Mouse (Mus musculus) heart, embryonic 11.5 days (tissue): ENCODE measurements around the gene Gpr39. TPM values are rescaled to one million over a fixed set of nuclear protein-coding genes. Genes with fewer than 3 reads are reported as not detected.

Experiments
- ATAC-seq: fragments of 200-750 bp; cut with Nextera tagmentation; replicated peaks from 2 replicates; pipeline ENCODE4 v1.8.0; 2017; ENCODE audit warnings: moderate library complexity; ENCODE audit not compliant: insufficient number of reproducible peaks, low FRiP score, low TSS enrichment
- H3K27ac ChIP-seq: fragments of 300-500 bp; sonication (generic); 2 replicates; pipeline ENCODE4 v1.5.1; 2014; ENCODE audit warnings: mild to moderate bottlenecking, low read depth, low read length
- H3K27me3 ChIP-seq: fragments of 300-500 bp; sonication (generic); 2 replicates; pipeline ENCODE4 v1.6.1; 2014; ENCODE audit warnings: mild to moderate bottlenecking, low read length, mixed read lengths; ENCODE audit not compliant: control insufficient read depth, insufficient read depth
- H3K36me3 ChIP-seq: fragments of 300-500 bp; sonication (generic); 2 replicates; pipeline ENCODE4 v1.6.1; 2014; ENCODE audit warnings: mild to moderate bottlenecking, low read length, moderate library complexity, mixed read lengths; ENCODE audit not compliant: control insufficient read depth, insufficient read depth
- H3K4me1 ChIP-seq: fragments of 300-500 bp; sonication (generic); 2 replicates; pipeline ENCODE4 v1.6.1; 2014; ENCODE audit warnings: low read length; ENCODE audit not compliant: control insufficient read depth, insufficient read depth
- H3K4me2 ChIP-seq: fragments of 300-500 bp; sonication (generic); 2 replicates; pipeline ENCODE4 v1.6.1; 2014; ENCODE audit warnings: mild to moderate bottlenecking, moderate library complexity
- H3K4me3 ChIP-seq: fragments of 300-500 bp; sonication (generic); 2 replicates; pipeline ENCODE4 v1.5.1; 2014; ENCODE audit warnings: low read depth, low read length
- H3K9ac ChIP-seq: fragments of 300-500 bp; sonication (generic); 2 replicates; pipeline ENCODE4 v1.6.1; 2014; ENCODE audit warnings: mild to moderate bottlenecking, low read depth, low read length, moderate library complexity
- H3K9me3 ChIP-seq: fragments of 300-500 bp; sonication (generic); replicated peaks from 2 replicates; pipeline ENCODE4 v1.6.1; 2016; ENCODE audit warnings: low read length; ENCODE audit not compliant: control insufficient read depth
- WGBS: fragments of 180-500 bp; shearing (Covaris S2); extraction: QIAGEN DNeasy Blood & Tissue Kit; methylation state at CpG from one replicate; pipeline ENCODE4 v1.1.7; 2014; ENCODE audit not compliant: insufficient replicate concordance; 5-methylcytosine and 5-hydroxymethylcytosine counted together
- polyA plus RNA-seq: library from polyadenylated mRNA; unstranded; fragments of >200 nt; fragmentation: Nextera tagmentation; extraction: Ambion mirVana; gene quantifications from 2 replicates; pipeline ENCODE4 v1.2.1, GENCODE M21; 2014

Gpr39 gene
- polyA plus RNA-seq, 1 experiment from 2014 or later, result 3.5 TPM

DNA sequence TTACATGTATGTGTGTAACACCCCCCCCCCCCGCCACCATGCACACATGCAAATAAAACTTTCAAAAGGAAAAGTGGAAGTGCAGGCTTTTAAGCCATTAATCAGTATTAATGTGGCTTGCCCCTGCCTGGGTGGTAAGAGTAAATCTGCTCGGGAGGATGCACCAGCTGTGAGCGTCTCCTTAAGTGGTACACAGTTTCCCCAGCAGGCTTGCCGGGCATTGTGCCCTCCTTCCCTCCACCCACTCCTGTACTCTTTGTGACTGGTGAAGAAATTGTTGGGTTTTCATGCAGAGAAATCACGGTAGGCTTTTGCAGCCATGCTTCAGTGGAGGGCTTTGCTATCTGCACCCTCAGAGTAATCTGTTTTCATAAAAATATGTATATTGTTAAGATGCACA lies 181.8 kb downstream of the Gpr39 start:
- Histone ChIP-seq H3K4me1 (no peaks in the 10 kb centered on the region), H3K9ac (no peak overlapping the region), H3K27me3 (no peaks in the 10 kb centered on the region), H3K36me3 (no peaks in the 10 kb centered on the region), H3K27ac (no peak overlapping the region), H3K4me2 (no peak overlapping the region), H3K4me3 (no peak overlapping the region), H3K9me3 (no peaks in the 10 kb centered on the region)
- WGBS, result 75% methylated on average over 5 of the region's 5 CpGs
- ATAC-seq, result no peak

DNA sequence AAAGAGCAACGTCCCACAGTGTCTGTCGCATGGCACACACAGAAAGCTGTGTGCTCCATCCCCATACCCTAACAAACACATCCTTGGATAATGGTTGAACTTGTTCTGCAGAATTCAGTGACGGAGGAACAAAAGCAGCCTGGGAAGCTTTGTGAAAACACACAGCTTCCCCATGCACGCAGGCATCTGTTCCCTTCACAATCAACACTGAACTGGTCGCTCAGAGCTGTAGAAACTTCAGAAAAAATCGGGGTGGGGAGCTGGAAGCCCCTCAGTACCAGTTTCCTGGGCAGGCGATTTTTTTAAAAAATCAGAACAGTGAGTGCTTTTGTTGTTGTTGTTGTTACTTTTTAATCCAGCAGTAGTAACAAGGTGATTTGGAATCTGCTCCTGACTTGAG lies 193.3 kb downstream of the Gpr39 start:
- Histone ChIP-seq H3K27me3 (no peaks in the 10 kb centered on the region), H3K9me3 (no peaks in the 10 kb centered on the region), H3K9ac (no peak overlapping the region), H3K4me3 (no peak overlapping the region), H3K27ac (no peak overlapping the region), H3K4me2 (no peak overlapping the region), H3K4me1 (no peaks in the 10 kb centered on the region), H3K36me3 (no peaks in the 10 kb centered on the region)
- no peak for ATAC-seq
- WGBS, result 44% methylated on average over 7 of the region's 7 CpGs

DNA sequence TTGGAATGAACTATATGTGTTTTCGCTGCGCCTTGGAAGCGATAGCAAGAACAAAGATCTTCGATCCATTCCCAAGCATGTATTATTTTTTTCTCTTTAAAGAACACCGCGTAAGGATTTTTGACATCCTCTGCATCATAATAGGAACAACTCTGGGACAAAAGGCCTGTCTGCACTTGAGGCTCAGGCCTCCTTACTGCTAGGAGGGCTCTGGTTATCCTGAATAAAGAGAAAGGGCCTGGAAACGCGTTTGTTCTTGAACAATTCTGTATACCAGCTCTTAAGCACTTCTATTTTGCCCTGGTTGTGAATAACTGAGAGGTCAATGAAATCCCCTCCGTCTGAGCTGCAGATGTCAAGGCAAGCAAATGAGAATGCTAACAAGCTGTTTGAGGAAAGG lies 216.4 kb downstream of the Gpr39 start:
- Histone ChIP-seq H3K9me3 (no peaks in the 10 kb centered on the region), H3K9ac (no peak overlapping the region), H3K4me2 (no peak overlapping the region), H3K4me3 (no peak overlapping the region), H3K36me3 (no peaks in the 10 kb centered on the region), H3K27ac (no peak overlapping the region), H3K27me3 (no peaks in the 10 kb centered on the region), H3K4me1 (no peaks in the 10 kb centered on the region)
- WGBS, result 84% methylated on average over 9 of the region's 9 CpGs
- ATAC-seq, result no peak

DNA sequence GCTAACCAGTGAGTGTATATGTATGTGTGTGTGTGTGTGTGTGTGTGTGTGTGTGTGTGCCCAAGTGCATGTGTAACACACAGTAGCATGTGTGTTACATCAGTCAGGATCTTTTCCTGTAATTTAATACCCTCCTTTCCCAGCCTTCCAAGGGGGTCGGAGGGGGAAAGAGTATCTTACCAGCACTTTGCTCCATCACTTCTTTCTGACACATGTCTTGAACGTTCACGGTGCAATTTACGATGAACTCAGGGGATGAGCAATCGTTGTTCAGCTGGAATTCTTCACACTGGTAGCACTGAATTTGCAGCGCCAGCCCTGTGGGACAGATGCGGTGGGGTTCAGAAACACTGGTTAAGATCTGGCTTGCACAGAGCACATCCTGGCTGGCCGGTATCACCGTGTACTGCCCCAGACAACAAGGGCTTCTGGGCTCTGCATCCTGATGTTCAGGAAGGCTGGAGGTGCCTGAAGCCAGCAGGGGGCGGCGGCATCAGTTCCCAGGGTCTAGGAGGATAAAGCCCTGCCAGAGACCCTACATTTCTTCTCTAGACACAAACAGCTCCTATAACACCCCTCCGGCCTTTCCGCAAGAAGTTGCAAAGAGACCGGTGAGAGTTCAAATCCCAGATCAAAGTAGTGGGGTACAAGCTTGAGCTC lies 233.5 kb downstream of the Gpr39 start:
- Histone ChIP-seq H3K9me3 (no peaks in the 10 kb centered on the region), H3K9ac (no peak overlapping the region), H3K4me1 (peaks cover 17% of the 10 kb centered on the region), H3K4me3 (peak overlapping the region; percentile 53; the same call in 1 of the 2 replicates), H3K36me3 (no peaks in the 10 kb centered on the region), H3K27me3 (peaks cover 31% of the 10 kb centered on the region), H3K4me2 (peak overlapping the region; percentile 96), H3K27ac (no peak overlapping the region)
- ATAC-seq, result no peak; the same call in 1 of the 2 replicates
- 11% methylated on average over 14 of the region's 14 CpGs for WGBS

DNA sequence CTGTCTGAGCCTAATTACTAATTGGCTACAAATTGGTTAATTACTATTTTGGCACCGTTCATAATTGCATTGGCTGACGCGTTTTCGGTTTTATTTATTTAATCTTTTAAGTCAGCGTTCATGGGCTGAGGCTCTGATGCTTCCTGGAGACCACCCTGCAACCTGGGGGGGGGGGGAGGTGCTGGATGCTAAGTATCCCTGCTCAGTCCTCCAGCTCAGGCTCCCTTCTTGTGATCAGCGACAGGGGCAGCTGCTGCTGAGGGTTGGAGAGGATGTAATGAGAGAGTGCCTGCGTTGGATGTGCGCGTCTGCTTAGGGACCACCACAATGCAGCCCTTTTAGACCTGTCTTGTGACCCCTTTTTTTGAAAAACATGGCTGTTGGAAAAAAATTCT lies 234.1 kb downstream of the Gpr39 start:
- H3K27me3 ChIP-seq, result peaks cover 34% of the 10 kb centered on the region
- H3K27ac ChIP-seq, result no peak overlapping the region
- peak overlapping the region; percentile 96 for H3K4me2 ChIP-seq
- no peaks in the 10 kb centered on the region for H3K36me3 ChIP-seq
- no peaks in the 10 kb centered on the region for H3K9me3 ChIP-seq
- peaks cover 17% of the 10 kb centered on the region for H3K4me1 ChIP-seq
- no peak overlapping the region for H3K9ac ChIP-seq
- 4% methylated on average over 9 of the region's 9 CpGs for WGBS
- 0 out of 2 replicates have a peak, but pooled peaks have one; percentile 29 for ATAC-seq
- peak overlapping the region; percentile 53 for H3K4me3 ChIP-seq

DNA sequence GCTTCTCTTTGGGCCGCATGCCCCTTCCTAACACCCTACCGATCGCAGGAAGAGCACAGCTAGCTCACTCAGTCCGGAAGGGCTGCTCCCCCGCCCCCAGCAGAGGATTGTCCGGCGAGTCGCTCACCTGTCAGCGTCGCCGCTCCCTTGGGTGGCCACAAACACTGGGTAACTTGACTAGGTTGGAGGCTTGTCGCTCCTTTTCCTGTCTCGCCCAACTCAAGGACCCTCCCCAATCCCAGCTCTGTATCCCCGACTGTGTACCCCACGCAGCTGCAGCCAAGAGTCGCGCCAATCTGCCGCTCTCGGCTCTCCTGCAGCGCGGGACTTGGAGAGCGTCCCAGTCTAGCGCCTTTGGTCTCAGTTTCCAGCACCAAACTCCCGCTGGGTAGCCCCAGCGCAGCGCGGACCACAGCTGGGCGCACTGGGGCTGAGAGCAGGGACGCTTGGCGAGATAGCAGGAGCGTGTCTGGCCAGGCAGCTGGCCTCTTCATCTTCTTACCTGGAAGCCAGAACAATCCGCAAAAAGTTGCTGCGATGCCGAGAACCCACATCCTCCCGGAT lies 234.6 kb downstream of the Gpr39 start:
- peak overlapping the region; percentile 49; the same call in 1 of the 2 replicates for H3K9ac ChIP-seq
- peaks cover 17% of the 10 kb centered on the region for H3K4me1 ChIP-seq
- no peak overlapping the region for H3K27ac ChIP-seq
- peak; percentile 46; the same call in 1 of the 2 replicates for ATAC-seq
- WGBS, result 1% methylated on average over 35 of the region's 35 CpGs
- H3K4me2 ChIP-seq, result peak overlapping the region; percentile 96
- peak overlapping the region; percentile 53 for H3K4me3 ChIP-seq
- no peaks in the 10 kb centered on the region for H3K9me3 ChIP-seq
- H3K27me3 ChIP-seq, result peaks cover 34% of the 10 kb centered on the region
- H3K36me3 ChIP-seq, result no peaks in the 10 kb centered on the region

DNA sequence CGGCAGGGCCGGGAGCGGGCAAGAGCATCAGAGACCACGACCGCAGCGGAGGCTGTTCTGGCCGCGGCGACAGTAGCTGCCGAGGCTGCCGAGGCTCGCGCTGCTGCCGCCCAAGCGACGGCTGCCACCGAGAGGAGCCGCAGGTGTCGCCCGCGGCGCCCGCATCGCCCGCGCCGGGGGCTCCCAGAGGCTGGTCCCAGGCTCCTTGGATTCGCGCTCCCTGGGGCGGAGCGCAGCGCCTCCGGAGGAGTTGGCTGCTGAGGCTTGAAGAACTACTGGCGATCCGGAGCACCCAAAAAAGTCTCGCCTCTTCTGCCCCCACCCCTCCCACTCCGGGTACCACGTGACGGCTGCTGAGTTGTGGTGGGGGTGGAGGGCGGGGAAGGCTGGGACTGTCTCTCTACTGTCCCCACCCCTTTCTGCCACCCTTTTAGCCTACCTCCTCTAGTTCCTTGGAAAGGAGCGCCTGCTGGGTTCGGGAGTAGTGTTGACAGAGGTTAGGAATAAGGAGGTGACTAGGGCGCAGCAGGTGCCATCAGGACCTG lies 235.2 kb downstream of the Gpr39 start:
- under 1% methylated on average over 42 of the region's 43 CpGs for WGBS
- Histone ChIP-seq H3K9me3 (no peaks in the 10 kb centered on the region), H3K27ac (no peak overlapping the region), H3K9ac (peak overlapping the region; percentile 49; the same call in 1 of the 2 replicates), H3K4me2 (peak overlapping the region; percentile 96), H3K4me1 (peaks cover 17% of the 10 kb centered on the region), H3K27me3 (peaks cover 34% of the 10 kb centered on the region), H3K4me3 (peak overlapping the region; percentile 53), H3K36me3 (no peaks in the 10 kb centered on the region)
- ATAC-seq, result peak; percentile 20; the same call in 1 of the 2 replicates

DNA sequence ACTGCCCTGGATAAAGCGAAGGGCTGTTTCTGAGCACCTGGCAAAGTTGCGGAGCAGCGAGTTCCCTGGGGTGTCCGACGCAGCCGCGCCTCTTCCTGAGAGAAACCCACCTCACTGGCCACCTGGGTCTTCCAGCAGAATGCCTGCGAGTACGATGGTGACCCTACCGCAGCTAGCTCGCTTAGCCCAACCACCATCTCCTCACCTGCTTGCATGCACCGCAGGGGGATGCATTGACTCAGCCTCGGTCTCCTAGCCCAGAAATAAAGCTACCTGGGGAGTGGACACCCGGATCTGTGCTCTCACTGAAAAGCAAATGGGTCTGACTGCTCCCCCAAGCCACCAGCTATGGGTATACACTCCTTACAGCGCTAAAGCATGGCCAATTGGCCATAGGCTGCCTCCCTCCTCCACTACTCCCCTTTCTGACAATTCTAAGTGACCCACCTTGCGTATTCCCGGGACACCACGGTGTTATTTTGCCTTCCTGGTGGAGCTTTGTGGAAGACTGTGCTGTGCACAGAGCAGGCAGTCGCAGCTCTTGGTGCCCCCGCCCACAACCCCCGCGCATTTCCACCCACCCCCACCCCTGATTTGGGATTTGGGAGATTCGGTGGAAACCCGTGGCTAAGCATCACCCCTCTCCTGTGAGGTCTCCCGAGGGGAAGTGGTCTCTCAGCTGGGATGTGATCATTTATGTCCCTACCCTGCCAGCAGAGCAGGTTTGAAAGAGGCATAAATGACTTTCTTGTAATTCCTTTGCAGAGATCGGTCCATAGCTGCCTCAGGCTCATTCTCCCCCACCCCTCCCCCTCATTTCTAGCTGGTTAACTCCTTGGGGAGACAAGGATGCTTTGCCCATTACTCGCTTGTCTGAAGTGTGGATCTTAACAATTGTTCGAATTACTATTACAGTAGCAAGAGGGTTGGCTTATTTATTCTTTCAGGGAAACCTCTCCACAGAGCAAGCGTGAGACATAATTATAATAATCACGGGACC lies 236.1 kb downstream of the Gpr39 start, which contains the start of gene Lypd1:
Gene Lypd1, minus strand, starts transcription at position 501 of the 1,000 bp plus-strand sequence.
- Histone ChIP-seq H3K4me2 (peak within 1 kb of the TSS; percentile 96), H3K27ac (no peak within 1 kb of the TSS), H3K9ac (peak within 1 kb of the TSS; percentile 49; the same call in 1 of the 2 replicates), H3K36me3 (no peaks in the 10 kb centered on the region), H3K27me3 (peaks cover 34% of the 10 kb centered on the region), H3K4me1 (peaks cover 17% of the 10 kb centered on the region), H3K4me3 (peak within 1 kb of the TSS; percentile 53), H3K9me3 (no peaks in the 10 kb centered on the region)
- ATAC-seq, result no peak
- 6% methylated on average over 30 of the region's 30 CpGs for WGBS
